Mouse (Mus musculus) limb, embryonic 14.5 days (tissue): ENCODE measurements around the gene Nap1l4. TPM values are rescaled to one million over a fixed set of nuclear protein-coding genes. Genes with fewer than 3 reads are reported as not detected.
A peak's percentile ranks its signal among the peaks of the same experiment; 100 is the strongest.

Experiments used
- ATAC-seq: fragments of 200-750 bp; cut with Nextera tagmentation; 2 replicates; pipeline ENCODE4 v1.8.0; 2017; ENCODE audit warnings: low read depth, moderate number of reproducible peaks, moderate TSS enrichment; ENCODE audit not compliant: low FRiP score
- DNase-seq: peaks from one replicate; pipeline ENCODE4 v3.0.0-alpha.2; 2015; ENCODE audit warnings: low spot score
- H3K27ac ChIP-seq: fragments of 300-500 bp; sonication (generic); replicated peaks from 2 replicates; pipeline ENCODE4 v1.5.1; 2014; ENCODE audit warnings: low read depth, mild to moderate bottlenecking, low read length, moderate library complexity, mixed read lengths
- H3K27me3 ChIP-seq: fragments of 300-500 bp; sonication (generic); 2 replicates; pipeline ENCODE4 v1.6.1; 2014; ENCODE audit warnings: low read length, mixed read lengths; ENCODE audit not compliant: control insufficient read depth, insufficient read depth
- H3K36me3 ChIP-seq: fragments of 300-500 bp; sonication (generic); 2 replicates; pipeline ENCODE4 v1.6.1; 2014; ENCODE audit warnings: mild to moderate bottlenecking, low read length, moderate library complexity, mixed read lengths; ENCODE audit not compliant: control insufficient read depth, insufficient read depth
- H3K4me1 ChIP-seq: fragments of 300-500 bp; sonication (generic); 2 replicates; pipeline ENCODE4 v1.6.1; 2014; ENCODE audit warnings: antibody characterized with exemption, low read length, mixed read lengths; ENCODE audit not compliant: control insufficient read depth, insufficient read depth
- H3K4me2 ChIP-seq: fragments of 300-500 bp; sonication (generic); replicated peaks from 2 replicates; pipeline ENCODE4 v1.6.1; 2014; ENCODE audit warnings: low read depth, mild to moderate bottlenecking, low read length, moderate library complexity; ENCODE audit not compliant: severe bottlenecking
- H3K4me3 ChIP-seq: fragments of 300-500 bp; sonication (generic); replicated peaks from 2 replicates; pipeline ENCODE4 v1.5.1; 2014; ENCODE audit warnings: low read length
- H3K9ac ChIP-seq: fragments of 300-500 bp; sonication (generic); 2 replicates; pipeline ENCODE4 v1.6.1; 2014; ENCODE audit warnings: mild to moderate bottlenecking, low read depth, low read length, moderate library complexity; ENCODE audit not compliant: severe bottlenecking
- H3K9me3 ChIP-seq: fragments of 300-500 bp; sonication (generic); 2 replicates; pipeline ENCODE4 v1.6.1; 2016; ENCODE audit warnings: low read length; ENCODE audit not compliant: control insufficient read depth
- POLR2A ChIP-seq: fragments of 200-500 bp; IDR thresholded peaks from 2 replicates; pipeline ENCODE4 v1.8.0; 2012; ENCODE audit warnings: inconsistent platforms, mild to moderate bottlenecking, moderate library complexity, borderline replicate concordance; ENCODE audit not compliant: insufficient read depth, insufficient read length; ENCODE audit errors: extremely low read depth
- WGBS: fragments of 180-500 bp; shearing (Covaris S2); extraction: QIAGEN DNeasy Blood & Tissue Kit; methylation state at CpG from one replicate; pipeline ENCODE4 v1.1.7; 2014; 5-methylcytosine and 5-hydroxymethylcytosine counted together
- polyA plus RNA-seq, 2 experiments: library from polyadenylated mRNA; depleted of rRNA in 1 of 2; stranded (reverse) in 1 of 2; unstranded in 1 of 2; fragments of >200 nt; fragmentation: Nextera tagmentation in 1 of 2; extraction: Ambion mirVana in 1 of 2; gene quantifications; 2 replicates each; pipeline versions ENCODE4 v1.2.1 to v1.2.3; 2012 to 2014

Gene Nap1l4
- polyA plus RNA-seq, 2 experiments: 116 to 192 TPM

GRCm38 (mm10) chr7:143502418-143503200 lies 46.3 kb downstream of the Nap1l4 start, which contains the start of gene Phlda2:
Gene Phlda2 (minus strand): TSS chr7:143503150.
- Histone ChIP-seq H3K4me1 (peaks cover 7% of the 10 kb centered on the region; the same call in 1 of the 2 replicates), H3K9me3 (no peaks in the 10 kb centered on the region), H3K36me3 (no peaks in the 10 kb centered on the region), H3K9ac (peak within 1 kb of the TSS; percentile 56), H3K27me3 (peaks cover 21% of the 10 kb centered on the region), H3K4me2 (peak within 1 kb of the TSS; percentile 83), H3K4me3 (peak within 1 kb of the TSS; percentile 49), H3K27ac (no peak within 1 kb of the TSS)
- peak; percentile 17 for DNase-seq
- TF ChIP-seq POLR2A: no peak
- 4% methylated on average over 49 of the region's 51 CpGs for WGBS
- peak; percentile 46; the same call in 1 of the 2 replicates for ATAC-seq

GRCm38 (mm10) chr7:143501643-143502417 lies 47.1 kb downstream of the Nap1l4 start:
- no peak for TF ChIP-seq POLR2A
- no peaks in the 10 kb centered on the region for H3K9me3 ChIP-seq
- peak overlapping the region; percentile 83 for H3K4me2 ChIP-seq
- 2% methylated on average over 55 of the region's 55 CpGs for WGBS
- no peak overlapping the region for H3K27ac ChIP-seq
- no peaks in the 10 kb centered on the region for H3K36me3 ChIP-seq
- H3K4me1 ChIP-seq: peaks cover 7% of the 10 kb centered on the region; the same call in 1 of the 2 replicates
- DNase-seq: peak; percentile 44
- H3K27me3 ChIP-seq: peaks cover 21% of the 10 kb centered on the region
- peak; percentile 28; the same call in 1 of the 2 replicates for ATAC-seq
- H3K4me3 ChIP-seq: peak overlapping the region; percentile 49
- peak overlapping the region; percentile 56 for H3K9ac ChIP-seq

DNA sequence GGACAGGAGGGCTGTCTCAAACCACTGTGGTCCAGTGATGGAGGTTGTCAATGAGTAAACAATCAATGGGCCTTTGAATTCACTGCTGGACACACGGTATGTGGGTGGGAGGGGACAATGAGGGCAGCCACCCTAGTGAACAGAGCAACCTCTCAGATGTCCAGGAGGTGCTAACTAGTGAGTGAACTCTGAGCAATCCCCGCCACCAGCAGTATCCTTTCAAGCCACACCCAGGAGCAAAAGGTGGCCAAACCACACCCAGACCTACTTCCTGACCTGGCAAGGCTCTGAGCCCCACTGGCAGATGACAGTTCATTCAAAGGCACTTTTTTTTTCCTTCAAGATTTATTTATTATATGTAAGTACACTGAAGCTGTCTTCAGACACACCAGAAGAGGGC lies 48.0 kb downstream of the Nap1l4 start:
- no peak for DNase-seq
- Histone ChIP-seq H3K4me2 (no peak overlapping the region), H3K9me3 (no peaks in the 10 kb centered on the region), H3K36me3 (no peaks in the 10 kb centered on the region), H3K27me3 (peaks cover 21% of the 10 kb centered on the region), H3K27ac (no peak overlapping the region), H3K9ac (no peak overlapping the region), H3K4me3 (no peak overlapping the region), H3K4me1 (peaks cover 7% of the 10 kb centered on the region; the same call in 1 of the 2 replicates)
- no peak for ATAC-seq
- WGBS: 31% methylated on average over 2 of the region's 2 CpGs
- no peak for TF ChIP-seq POLR2A

DNA sequence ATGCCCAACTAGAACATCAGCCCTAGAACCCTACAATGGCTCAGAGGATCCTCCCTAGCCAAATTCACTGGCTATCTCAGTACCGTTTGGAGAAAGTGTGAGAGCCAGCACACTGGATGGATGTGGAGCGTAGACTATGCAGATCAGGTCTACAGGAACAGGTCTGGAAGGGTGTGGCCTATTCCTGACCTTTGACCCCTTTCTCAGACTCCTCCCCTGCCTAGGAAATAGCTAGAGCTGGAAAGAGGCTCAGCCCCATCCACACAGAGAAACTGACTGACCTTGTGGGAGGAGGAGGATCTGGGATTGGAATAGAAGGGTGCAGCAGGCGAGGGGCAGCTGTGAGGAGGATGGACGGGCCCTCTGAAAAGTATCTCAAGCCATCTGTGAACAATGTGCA lies 50.3 kb downstream of the Nap1l4 start:
- no peak overlapping the region for H3K27ac ChIP-seq
- no peak overlapping the region for H3K4me2 ChIP-seq
- 84% methylated on average over 4 of the region's 4 CpGs for WGBS
- no peak overlapping the region for H3K9ac ChIP-seq
- TF ChIP-seq POLR2A: no peak
- H3K4me3 ChIP-seq: no peak overlapping the region
- H3K27me3 ChIP-seq: peaks cover 21% of the 10 kb centered on the region
- DNase-seq (no peak), ATAC-seq (no peak)
- H3K4me1 ChIP-seq: peaks cover 7% of the 10 kb centered on the region; the same call in 1 of the 2 replicates
- no peaks in the 10 kb centered on the region for H3K9me3 ChIP-seq
- no peaks in the 10 kb centered on the region for H3K36me3 ChIP-seq
